Mouse (Mus musculus): Measurements from ENCODE around the gene Tent4b.
"Not testable (repeated sequence)": the region's sequence is repeated elsewhere in the genome, so short reads cannot be mapped to it uniquely, and the experiment has no call there.

The Tent4b gene

GRCm38 (mm10) chr8:88198945-88199571 is at the start of gene Tent4b:
Gene Tent4b (plus strand): TSS chr8:88199213.
- DNase-seq (ENCODE audit: extremely low read depth, low read depth), result peak; percentile 49

DNA sequence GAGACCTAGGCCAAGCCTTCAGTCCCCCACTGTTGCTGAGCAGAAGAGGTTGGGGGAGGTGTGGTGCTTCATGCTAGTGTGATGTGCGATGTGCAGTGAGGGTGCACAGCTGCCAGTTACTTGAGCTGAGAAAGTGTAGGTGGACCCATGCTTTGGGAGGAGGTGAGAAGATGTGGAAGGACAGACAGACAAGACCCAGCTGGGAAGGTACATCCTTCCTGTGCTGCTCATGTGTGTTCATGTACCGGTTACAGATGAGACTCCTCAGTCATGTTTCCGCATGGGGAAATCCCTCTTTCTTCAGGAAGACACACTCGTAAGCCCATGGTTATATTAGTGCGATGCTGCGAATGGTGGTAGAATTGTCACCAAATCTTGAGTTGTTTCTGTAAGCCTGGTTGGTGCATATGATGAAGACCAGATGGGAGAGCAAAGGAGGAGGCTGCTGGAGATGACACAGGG is 48.1 kb upstream of the Tent4b start:
- DNase-seq (ENCODE audit: extremely low read depth, low read depth), result no peak

- DNase-seq (ENCODE audit: extremely low read depth, low read depth), result no peak
Observed at GRCm38 (mm10) chr8:88160237-88160995, 38.6 kb upstream of the Tent4b start.

DNA sequence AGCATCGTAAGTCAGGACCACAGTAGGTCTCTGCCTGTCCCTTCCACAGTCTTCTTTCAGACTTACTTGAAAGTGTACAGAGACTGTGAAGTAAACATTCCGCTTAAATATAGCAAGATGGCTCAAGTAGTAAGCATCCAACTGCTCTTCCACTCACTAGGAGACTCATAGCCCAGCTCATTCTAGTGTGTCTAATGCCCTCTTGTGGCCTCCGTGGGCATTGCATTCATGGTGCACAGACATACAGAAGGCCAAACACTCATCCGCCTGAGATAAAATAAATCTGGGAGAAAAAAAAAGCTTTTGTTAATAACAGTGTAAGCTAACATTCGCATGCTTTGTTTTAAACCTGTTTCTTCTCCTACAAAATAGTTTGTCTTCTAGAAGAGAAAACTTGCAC is 37.6 kb upstream of the Tent4b start:
- peak; percentile 49 for DNase-seq (ENCODE audit: extremely low read depth, low read depth)

DNA sequence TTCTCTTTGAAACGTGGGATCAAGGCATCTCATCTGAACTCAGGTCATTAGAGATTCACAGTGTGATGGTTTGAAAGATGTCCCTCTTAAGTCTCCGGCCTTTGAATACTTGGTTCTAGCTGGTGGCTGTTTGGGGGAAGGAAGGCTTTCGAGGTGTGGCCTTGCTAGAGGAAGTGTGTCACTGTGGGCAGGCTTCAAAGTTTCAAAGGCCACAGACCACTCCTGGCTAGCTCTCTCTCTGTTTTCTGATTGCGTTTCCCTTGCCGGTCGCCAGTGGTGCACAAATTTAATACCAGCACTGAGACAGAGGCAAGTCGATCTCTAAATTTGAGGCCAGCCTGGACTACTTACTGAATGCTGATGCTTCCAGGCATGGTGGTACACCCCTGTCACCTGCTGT is 23.7 kb upstream of the Tent4b start:
- no peak for DNase-seq (ENCODE audit: extremely low read depth, low read depth)

- no peak for DNase-seq (ENCODE audit: extremely low read depth, low read depth)
Observed at GRCm38 (mm10) chr8:88177291-88177690, 21.7 kb upstream of the Tent4b start.

GRCm38 (mm10) chr8:88183121-88183520 is 15.9 kb upstream of the Tent4b start:
- no peak for DNase-seq (ENCODE audit: extremely low read depth, low read depth)

- no peak for DNase-seq (ENCODE audit: extremely low read depth, low read depth)
Observed at GRCm38 (mm10) chr8:88184914-88185313, 14.1 kb upstream of the Tent4b start.

DNA sequence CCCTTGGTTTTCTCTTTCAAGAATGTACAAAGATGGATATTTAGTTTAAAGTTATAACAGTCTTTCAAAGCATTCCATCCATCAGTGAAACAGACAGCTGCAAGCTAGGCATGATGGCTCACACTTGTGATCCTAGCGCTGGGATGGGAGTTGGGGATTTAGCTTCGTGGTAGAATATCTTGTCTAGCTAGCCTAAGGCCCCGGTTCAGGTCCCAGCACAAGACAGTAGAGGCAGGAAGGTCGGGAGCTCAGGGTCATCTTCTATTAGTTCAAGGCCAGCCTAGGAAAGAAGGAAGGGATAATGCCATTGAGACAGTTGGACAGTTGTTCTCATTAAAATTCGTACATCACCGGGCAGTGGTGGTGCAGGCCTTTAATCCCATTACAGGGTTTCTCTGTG is 13.3 kb upstream of the Tent4b start:
- no peak for DNase-seq (ENCODE audit: extremely low read depth, low read depth)

DNA sequence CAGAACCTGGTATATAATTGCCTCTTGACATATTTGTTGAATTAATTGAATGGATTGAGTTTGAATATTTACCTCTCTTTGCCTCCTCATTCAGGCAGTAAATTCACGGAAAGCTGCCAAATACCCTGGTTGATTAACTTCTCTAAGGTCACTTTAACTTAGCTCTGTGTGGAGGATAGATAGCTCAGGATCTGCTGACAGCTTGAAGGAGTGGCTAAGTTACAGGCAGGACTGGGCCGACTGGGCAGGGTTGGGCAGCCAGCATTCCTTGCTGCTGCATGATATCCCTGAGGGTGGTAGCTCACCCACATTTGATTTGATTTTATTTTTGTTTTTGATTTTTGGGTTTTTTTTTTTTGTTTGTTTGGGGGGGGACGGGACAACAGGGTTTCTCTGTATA is 1.7 kb upstream of the Tent4b start:
- no peak for DNase-seq (ENCODE audit: extremely low read depth, low read depth)

GRCm38 (mm10) chr8:88198551-88198944 is 465 bp upstream of the Tent4b start:
- peak; percentile 19 for DNase-seq (ENCODE audit: extremely low read depth, low read depth)

DNA sequence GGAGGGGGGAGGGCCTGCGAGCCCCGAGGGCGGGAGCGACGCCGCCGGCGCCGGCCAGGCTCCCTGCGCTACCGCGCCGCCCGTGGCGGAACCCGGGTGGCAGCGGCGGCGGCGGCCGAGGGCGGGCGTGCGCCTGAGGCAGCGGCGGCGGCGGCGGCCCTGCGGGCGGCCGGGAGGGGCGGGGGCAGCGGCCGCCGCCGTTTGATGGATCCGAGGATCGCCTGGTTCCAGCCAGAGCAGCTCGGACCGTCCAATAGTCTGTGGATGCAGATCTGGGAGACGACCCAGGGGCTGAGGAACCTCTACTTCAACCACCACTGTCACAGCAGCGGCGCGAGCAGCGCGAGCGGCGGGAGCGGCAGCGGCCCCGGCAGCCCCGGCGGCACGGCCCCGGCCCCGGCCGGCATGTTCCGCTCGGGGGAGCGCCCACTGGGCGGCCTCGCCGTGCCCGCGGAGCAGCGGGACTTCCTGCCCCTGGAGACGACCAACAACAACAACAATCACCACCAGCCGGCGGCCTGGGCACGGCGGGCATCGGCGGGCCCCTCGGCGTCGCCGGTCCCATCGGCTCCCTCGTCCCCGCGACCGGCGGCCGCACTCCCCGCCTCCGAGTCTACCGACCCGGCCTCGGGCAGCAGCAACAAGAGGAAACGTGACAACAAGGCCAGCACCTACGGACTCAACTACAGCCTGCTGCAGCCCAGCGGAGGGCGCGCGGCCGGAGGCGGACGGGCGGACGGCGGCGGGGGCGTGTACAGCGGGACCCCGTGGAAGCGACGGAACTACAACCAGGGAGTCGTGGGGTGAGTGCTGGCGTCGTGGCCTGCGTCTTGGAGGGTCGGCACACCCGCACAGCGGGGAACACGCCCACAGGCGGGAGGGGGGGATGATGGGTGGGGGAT is 938 bp downstream of the Tent4b start:
- DNase-seq (ENCODE audit: extremely low read depth, low read depth), result no peak

DNA sequence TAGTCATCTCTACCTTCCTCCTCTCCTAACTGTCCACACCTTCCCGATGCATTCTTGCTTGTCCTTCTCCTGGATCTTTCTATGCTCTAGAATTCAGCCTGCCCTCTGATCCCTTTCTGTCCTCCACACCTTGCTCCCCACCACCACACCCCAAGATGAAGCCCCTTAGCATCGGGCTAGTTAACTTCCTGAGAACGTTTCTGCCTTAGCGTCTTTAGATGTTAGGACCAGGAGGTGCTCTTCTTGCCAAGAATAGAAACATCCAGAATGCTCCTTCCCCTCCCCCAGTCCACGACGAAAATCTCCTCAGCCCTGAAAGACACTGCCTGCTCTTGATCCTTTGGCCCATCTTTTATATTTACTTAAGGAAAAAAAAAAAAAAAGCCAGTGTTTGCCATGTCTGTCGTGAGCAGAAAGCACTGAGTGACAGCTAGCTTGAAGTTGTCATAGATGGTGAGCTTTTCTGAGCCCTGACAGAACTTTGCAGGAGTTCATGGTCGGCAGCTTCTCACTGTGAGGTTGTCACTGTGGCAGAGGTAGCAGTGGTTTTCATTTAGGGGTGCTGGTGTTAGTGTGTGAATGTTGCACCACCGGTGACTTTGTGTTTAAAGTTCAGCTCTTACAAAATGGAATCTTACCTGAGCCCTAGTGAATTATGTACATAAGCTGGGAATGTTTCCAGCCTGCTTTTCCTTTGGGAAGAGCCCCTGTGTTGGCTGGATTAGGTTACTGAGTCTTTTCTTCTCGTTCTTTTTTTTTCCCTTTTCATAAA is 1.9 kb downstream of the Tent4b start:
- no peak for DNase-seq (ENCODE audit: extremely low read depth, low read depth)

DNA sequence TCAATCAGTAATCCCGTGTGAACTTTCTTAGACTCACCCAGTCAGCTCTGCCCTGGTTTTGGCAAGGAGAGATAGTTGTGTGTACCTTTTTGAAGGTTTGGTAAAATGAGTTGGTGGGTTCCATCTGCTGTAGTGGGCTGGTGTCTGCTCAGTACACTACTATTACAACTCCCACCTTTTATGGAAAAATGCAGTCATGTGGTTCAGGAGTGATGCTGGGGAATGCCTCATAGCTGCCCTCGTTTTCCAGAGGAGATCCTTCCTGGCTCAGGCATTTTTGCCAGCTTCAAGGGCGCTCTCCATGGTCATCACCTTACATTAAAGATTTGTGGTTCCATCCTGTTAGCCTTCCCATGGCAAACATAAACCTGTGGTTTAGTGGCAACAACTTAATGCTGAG is 2.6 kb downstream of the Tent4b start:
- DNase-seq (ENCODE audit: extremely low read depth, low read depth), result no peak

DNA sequence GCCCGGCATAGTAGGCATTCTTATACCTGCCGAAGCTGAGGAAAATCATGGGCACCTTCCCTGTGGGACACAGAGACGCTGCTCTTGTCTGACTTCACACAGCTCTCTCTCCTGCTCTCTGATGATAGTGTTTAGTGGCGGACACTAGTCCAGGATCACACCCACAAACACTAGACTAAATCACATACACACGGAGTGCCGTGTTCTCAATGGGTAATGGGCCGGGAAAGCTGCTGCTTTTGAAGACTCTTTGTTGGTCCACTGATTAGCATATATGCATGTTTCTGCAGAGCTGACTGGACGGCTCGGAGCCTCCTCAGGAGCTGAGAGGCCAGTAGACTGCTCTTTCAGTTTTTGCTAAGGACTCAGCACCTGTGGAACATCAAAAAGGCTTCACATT is 7.0 kb downstream of the Tent4b start:
- DNase-seq (ENCODE audit: extremely low read depth, low read depth), result no peak

GRCm38 (mm10) chr8:88207121-88207821 is 8.3 kb downstream of the Tent4b start:
- no peak for DNase-seq (ENCODE audit: extremely low read depth, low read depth)

- DNase-seq (ENCODE audit: extremely low read depth, low read depth), result not testable (repeated sequence)
Observed at GRCm38 (mm10) chr8:88209930-88210827, 11.2 kb downstream of the Tent4b start.

GRCm38 (mm10) chr8:88221353-88221752 is 22.3 kb downstream of the Tent4b start:
- no peak for DNase-seq (ENCODE audit: extremely low read depth, low read depth)

DNA sequence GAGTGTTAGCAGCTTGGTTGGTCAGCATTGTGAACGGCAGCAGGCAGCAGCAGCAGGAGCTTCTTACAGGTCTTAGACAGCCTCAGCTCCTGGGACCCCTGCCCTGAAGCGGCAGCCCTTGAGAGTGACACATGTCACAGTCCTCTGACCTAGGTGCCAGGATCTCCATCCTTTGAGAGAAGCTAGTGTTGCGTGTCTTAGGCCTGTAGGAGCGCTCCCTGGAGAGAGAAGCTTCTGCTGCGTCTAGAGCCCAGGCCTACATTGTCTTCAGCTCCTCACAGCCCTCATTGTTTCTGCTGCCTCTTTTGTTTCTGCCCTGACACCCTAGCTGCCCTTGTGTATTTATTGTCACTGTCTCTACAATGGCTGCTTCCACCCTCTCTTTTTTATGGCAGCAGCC is 26.3 kb downstream of the Tent4b start:
- DNase-seq (ENCODE audit: extremely low read depth, low read depth), result no peak

DNA sequence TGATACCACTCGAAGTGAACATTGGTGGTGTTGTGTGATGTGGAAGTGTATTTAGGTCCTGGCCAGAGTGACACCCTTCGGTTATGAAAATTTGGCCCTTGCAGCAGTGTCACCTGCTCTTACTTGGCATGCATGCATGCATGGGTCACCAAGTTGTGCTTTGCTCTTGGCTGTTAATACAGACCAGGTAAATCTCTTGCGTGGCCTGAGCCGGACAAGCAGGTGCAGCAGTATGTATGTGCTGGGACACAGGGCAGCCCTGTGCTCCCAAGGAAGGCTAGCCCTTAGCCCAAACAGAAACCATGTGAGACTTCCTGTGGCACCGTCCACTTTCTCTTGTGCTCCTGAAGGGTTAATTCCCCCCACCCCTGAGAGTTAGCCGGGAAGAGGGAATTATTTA is 28.8 kb downstream of the Tent4b start:
- DNase-seq (ENCODE audit: extremely low read depth, low read depth), result no peak
